Mouse (Mus musculus) adrenal gland, postnatal 25 days (tissue): ENCODE measurements around the gene Ahcyl1. TPM values are rescaled to one million over a fixed set of nuclear protein-coding genes. Genes with fewer than 3 reads are reported as not detected.
"Not testable (repeated sequence)": the region's sequence is repeated elsewhere in the genome, so short reads cannot be mapped to it uniquely, and the experiment has no call there.

Experiments
- DNase-seq: peaks from one replicate; pipeline ENCODE4 v3.0.0; 2021; ENCODE audit warnings: mixed read lengths
- total RNA-seq: library from RNA; stranded (reverse); gene quantifications from 2 replicates; pipeline ENCODE4 v1.2.3, GENCODE M21; 2021

Gene Ahcyl1
- total RNA-seq, 1 experiment from 2014 or later: 211 TPM

GRCm38 (mm10) chr3:107654861-107655260, 41.5 kb downstream of the Ahcyl1 start:
- DNase-seq: no peak

GRCm38 (mm10) chr3:107652968-107653367, 43.4 kb downstream of the Ahcyl1 start:
- DNase-seq: no peak

- not testable (repeated sequence) for DNase-seq
These were observed 46.1 kb downstream of the Ahcyl1 start for GRCm38 (mm10) chr3:107650276-107650675.

GRCm38 (mm10) chr3:107646947-107647346, 49.4 kb downstream of the Ahcyl1 start:
- no peak for DNase-seq

GRCm38 (mm10) chr3:107637606-107638172, 58.7 kb downstream of the Ahcyl1 start:
- DNase-seq: no peak

- DNase-seq: no peak
These were observed 60.1 kb downstream of the Ahcyl1 start for GRCm38 (mm10) chr3:107636236-107636635.

- DNase-seq: no peak
These were observed 60.5 kb downstream of the Ahcyl1 start for GRCm38 (mm10) chr3:107635836-107636235.

- no peak for DNase-seq
These were observed 62.5 kb downstream of the Ahcyl1 start for GRCm38 (mm10) chr3:107633906-107634305.

GRCm38 (mm10) chr3:107632786-107633185, 63.6 kb downstream of the Ahcyl1 start:
- no peak for DNase-seq

- DNase-seq: peak; percentile 89
These were observed 64.8 kb downstream of the Ahcyl1 start, which contains the start of gene Strip1 for GRCm38 (mm10) chr3:107631523-107631958. Gene Strip1 (minus strand): TSS chr3:107631694.

GRCm38 (mm10) chr3:107630682-107631522, 65.5 kb downstream of the Ahcyl1 start, which contains the start of gene Gm10961:
Gene Gm10961 (plus strand): TSS chr3:107631322.
- peak; percentile 55 for DNase-seq

GRCm38 (mm10) chr3:107629411-107629810, 66.9 kb downstream of the Ahcyl1 start:
- DNase-seq: no peak

- DNase-seq: no peak
These were observed 67.8 kb downstream of the Ahcyl1 start for GRCm38 (mm10) chr3:107628551-107628950.

GRCm38 (mm10) chr3:107627641-107628040, 68.7 kb downstream of the Ahcyl1 start:
- no peak for DNase-seq

- no peak for DNase-seq
These were observed 69.6 kb downstream of the Ahcyl1 start for GRCm38 (mm10) chr3:107626751-107627150.

GRCm38 (mm10) chr3:107625536-107625935, 70.8 kb downstream of the Ahcyl1 start:
- no peak for DNase-seq

- no peak for DNase-seq
These were observed 71.9 kb downstream of the Ahcyl1 start for GRCm38 (mm10) chr3:107624424-107624823.

GRCm38 (mm10) chr3:107622537-107622936, 73.8 kb downstream of the Ahcyl1 start:
- DNase-seq: no peak

GRCm38 (mm10) chr3:107621286-107622075, 74.9 kb downstream of the Ahcyl1 start:
- no peak for DNase-seq

GRCm38 (mm10) chr3:107619911-107620310, 76.4 kb downstream of the Ahcyl1 start:
- DNase-seq: no peak

- DNase-seq: no peak
These were observed 78.6 kb downstream of the Ahcyl1 start for GRCm38 (mm10) chr3:107617800-107618199.
